Mouse (Mus musculus) left cerebral cortex, postnatal 4 days (tissue): Measurements from ENCODE around the gene Egfr. TPM values are rescaled to one million over a fixed set of nuclear protein-coding genes. Genes with fewer than 3 reads are reported as not detected.

Experiments used
- DNase-seq: peaks from one replicate; pipeline ENCODE4 v3.0.0-alpha.2; 2022
- intact Hi-C: fragments of 180-260 bp; cut with DNase I; formaldehyde crosslinking; loops from one replicate; pipeline ENCODE4 v1.15.1; 2025
- total RNA-seq, 2 experiments: library from RNA; stranded (reverse); gene quantifications; 2 replicates each; pipeline ENCODE4 v1.2.3; 2021

Gene Egfr
- total RNA-seq, 2 experiments from 2014 or later, result 18.1 to 20.1 TPM

DNA sequence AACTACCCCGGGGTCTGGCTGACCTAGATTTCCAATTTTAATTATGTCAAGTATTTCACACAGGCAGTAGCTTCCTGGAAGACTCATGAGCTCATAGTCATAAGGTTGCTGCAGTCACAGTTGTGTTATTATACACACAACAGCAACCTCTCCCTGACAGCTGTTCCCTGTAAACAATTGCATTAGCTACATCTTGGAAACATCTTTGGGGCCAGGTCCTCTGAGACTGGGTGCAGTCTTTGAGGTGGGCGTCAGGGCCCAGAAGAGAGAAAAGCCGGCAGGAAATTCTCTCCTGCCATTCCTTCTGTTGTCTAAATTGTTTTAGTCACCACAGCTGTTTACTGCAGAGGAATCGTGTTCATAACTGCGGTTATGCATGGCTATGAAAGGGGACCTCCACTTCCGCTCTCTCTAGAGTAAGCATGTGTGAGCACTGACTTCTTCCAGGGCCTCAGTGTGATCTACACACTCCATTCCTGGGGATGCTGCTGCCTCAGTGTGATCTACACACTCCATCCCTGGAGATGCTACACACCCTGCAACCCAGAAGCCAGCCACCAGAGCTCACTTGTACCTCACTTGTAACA lies 69.8 kb downstream of the Egfr start:
- intact Hi-C loops, result no loop called here
- no peak for DNase-seq

DNA sequence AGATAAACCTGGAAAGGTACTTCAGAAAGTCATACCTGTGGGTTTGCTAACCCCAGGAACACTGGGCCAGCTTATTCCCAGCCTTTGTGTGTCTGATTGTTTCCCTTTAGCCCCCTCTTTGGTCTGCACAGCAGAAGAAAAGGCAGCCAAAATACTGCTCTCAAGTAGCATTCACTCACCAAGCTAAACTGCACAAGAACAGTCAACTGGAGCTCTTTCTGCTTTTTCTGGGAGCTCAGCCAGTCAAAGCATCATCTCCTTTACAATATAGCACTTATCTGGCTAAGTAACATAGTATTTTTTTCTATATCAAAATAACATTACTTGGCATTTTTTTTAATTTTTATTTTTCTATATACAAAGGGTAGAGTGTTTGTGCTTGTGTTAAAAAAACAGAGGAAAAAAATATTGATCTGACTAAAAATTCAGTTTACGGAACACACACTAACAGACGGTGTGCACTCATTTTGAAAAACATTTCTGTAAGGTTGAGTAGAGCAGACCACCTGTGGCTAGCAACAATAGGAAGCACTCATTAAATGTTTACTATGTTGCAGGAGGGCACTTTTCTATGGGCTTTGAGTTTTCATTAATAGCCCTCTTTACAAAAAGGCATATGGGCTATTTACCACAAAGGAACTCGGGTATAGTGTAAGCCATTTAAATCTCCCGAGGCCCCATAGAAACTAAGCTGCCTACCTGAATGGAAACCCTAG lies 72.0 kb downstream of the Egfr start:
- intact Hi-C loops, result no loop called here
- no peak for DNase-seq

DNA sequence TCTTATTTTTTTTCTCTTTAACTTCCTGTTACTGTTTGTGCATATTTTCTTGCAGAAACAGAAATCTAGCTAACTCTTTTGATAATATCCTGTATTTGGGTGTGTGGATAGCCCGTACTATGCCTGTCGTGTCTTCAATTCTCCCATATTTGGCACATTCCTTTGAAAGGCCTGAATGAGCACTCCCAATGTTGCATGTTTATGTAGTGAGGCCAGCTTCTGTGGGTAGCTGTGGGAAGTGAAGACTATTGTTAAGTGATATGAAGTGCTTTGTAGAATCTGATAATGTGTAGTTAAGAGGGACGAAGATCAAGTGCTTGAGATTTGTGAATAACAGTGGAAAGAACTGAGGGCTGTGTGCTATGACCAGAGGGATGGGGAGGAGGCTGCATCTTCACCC lies 77.5 kb downstream of the Egfr start:
- intact Hi-C loops, result no loop called here
- no peak for DNase-seq

DNA sequence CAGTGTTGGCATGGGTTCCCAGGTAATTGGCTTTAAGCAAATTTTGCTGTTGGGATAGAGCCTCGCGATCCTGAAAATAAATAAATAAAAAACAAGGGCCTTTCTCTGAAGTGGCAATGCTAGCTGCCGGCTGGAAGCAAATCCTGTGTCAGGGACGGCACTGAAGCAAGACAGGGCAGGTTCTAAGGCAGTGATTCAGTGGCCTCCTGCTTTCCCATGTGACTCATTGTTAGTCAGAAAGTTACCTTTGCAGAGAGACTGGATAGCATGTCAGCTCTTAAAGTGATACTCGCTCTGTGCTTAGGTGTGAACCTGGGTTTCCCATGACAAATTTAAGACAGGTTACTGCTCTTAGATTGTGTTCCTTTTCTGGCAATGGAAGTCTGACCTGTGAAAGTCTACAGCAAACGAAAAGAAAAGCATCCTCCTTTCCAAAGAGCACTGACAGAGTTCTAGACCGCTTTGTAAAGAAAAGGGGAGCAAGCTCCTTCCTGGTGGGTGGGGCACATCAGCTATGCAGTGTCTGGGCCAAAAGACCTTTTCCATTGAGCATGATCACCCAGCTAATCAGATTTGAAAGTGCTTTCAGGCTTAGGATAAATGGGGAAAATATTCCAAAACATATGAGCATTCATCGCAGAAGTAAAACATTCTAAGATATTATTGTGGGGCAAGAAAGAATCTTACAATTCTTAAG lies 78.7 kb downstream of the Egfr start:
- no peak for DNase-seq
- intact Hi-C loops, result no loop called here

DNA sequence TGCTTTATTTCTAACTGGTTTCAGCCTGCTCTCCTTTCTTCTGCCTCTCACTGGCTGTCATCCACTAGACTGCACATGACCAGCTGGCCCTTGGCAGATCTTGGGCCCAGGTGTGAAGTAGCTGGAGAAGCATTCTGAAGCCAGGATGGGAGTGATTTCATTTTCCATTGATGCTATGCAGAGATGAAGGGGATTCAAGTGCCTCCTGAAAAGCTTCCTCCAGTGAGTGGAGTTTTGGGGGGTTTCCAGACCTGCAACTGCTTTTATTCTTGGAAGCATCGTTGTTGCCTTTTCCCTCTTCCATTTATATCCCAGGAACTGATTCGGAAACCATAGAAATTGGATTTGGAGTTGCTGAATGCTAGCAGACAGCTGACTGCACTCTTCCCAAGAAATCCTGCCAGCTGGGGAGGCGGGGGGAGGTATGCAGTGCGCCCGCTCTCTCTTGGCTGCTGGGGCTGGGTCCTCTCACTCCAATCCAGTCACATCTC lies 80.0 kb downstream of the Egfr start:
- intact Hi-C loops, result no loop called here
- peak; percentile 86 for DNase-seq

DNA sequence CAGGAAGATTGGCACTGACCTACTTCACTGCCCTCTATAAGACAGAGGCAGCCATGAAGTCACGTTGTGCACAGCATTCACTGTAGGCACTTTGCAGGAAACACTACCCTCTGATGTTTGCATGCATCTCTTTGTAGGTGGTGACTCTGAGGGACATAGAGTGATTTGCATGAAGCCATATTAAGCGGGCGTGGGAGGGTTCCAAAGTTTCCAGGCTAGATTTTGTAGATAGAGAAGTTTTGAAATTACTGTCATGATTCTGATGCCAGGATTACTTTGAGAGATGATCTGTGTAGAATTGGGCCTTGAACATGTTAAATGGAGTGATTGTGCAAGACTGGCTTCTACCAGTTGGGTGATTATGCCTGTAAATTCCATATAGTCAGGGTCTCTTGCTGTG lies 86.8 kb downstream of the Egfr start:
- intact Hi-C loops, result no loop called here

DNA sequence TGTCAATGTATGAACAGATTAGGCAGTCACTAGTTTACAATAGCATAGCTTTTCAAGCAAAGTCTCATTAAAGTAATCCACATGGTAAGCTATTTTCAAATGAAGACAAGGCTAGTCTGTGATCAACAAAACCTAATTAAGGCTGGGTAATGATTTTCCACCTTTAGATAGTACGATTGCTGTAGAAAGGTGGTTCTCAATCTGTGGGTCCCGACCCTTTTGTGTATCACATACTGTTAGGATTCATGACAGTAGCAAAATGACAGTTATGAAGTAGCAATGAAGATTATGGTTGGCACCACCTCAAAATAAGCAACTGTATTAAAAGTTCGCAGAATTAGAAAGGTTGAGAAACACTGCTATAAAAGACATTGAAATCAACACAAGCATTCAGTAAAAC lies 90.9 kb downstream of the Egfr start:
- intact Hi-C loops, result no loop called here
- DNase-seq, result no peak

More for the DNA sequence above, 86.8 kb downstream of the Egfr start:
- DNase-seq, result no peak

DNA sequence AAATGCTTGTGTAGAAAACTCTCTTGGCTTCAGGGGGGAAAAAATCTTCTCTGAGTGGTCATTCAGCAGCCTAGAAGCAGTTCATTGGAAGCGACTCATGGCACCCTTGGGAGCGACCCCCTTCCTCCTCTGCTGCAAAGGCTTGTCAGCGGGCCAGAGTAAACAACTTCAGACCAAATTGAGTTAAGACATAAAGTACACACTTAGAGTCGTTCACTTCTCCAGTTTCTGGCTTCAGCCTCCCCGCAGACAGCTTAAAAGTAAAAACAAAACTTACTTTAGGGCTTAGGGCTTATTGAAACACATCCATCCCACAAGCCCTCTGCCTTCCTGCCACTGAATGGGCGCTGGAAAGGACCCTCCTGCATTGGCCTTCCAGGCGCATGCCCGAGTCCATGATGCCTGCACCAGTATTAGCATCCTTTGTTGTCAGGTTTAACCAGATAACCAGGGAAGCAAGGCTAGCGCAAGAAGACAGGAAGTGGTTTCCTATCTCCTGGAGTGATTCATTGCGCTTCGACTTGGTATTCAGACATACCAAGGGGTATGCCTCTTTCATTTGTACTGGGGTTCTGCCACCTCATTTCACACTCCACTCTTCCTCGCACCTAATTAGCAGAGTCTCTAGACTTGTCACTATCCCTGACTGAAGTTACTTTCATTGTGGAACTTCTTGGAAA lies 92.0 kb downstream of the Egfr start:
- DNase-seq, result no peak
- intact Hi-C loops, result no loop called here

DNA sequence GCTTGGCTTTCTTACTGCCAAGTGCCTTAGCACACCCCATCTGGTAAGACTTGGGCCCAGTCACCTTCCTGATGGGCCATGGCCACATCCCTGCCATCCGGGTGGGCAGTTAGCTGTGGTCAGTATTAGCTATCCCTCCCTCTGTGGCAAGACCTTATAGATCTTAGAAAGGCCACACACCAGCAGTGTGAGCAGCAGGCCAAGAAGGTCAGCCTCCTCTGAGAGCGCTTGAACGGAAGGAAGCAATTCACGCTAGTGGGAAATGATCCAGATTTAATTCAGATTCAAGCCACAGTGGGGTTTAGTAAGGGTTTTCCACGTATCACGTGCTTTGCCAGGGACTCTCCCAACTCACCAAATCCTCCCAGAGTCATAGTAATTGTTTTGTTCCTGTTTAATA lies 96.9 kb downstream of the Egfr start:
- no peak for DNase-seq

DNA sequence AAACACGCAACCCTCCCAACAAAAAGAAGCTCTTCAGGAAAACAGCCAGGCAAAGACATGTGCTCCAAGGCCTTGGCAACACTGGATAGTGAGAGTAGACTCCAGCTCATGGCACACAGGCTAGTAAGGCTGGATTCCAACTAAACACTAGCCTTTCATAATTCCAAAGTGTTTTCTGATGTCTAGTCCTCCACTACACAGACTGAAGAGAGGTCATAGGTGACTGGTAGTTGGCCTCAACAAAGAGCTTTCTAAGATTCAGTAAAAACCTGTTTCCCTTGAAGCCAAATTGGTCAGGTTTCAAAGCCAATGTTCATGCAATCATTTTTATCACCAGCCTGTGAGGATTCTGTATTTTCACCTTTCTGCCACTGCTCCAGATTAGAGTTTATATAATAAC lies 99.4 kb downstream of the Egfr start:
- no peak for DNase-seq
- intact Hi-C loops, result no loop called here

More for the DNA sequence above, 96.9 kb downstream of the Egfr start:
- intact Hi-C loops, result no loop called here

DNA sequence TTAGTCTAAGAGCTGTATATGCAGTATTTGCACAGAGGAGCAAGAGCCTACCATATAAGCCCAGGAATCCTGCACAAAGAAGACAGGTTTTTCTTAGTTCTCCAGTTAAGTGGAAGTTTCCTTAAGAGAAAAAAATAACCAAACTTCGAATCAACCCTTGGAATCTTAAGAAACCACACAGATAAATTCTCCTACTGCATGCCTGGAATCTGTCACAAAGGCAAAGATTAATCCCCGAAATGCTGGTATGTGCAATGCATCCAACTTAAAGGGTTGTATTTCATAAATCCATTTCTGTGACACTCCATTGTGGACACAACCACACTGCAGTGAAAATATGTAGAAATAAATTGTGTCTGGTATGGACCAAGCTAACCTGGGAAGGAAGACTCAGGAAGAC lies 102.1 kb downstream of the Egfr start:
- intact Hi-C loops, result no loop called here
- no peak for DNase-seq

DNA sequence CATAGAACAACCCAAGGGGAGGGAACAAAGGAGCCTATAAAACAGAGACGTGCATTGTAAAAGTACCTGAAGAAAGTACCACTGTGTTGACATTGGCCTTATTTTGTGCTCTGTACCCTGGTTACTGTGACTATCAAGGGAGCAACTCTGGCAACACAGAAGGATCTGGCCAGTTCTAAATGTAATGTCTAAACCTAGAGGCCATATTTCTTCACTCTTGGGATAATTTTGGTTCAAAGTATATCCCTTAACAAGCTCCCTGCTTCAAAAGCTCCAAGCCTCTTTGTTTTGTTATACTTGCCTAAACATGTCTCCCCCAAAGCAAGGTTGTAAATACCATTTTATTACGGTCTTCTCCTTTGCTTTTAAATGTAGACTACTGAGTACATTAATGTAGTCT lies 105.3 kb downstream of the Egfr start:
- DNase-seq, result no peak
- intact Hi-C loops, result no loop called here

DNA sequence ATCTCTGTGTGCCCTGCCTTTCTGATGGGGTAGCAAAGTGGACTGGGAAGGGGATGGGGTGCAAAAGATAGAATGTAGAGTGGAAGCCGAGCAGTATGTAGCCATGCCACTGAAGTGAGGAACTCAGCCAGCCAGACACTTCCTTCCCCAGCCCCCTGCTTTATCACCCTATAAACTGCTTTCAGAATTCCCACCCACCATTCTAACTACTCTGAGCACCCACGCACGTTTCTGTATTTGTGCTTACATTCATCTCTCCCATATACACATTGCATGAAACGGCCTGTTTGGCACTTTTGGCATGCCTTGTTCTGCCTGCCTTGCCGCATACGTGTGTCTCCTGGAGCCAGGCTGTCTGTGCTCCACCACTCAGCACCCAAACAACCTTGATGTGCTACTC lies 109.0 kb downstream of the Egfr start:
- intact Hi-C loops, result no loop called here
- DNase-seq, result no peak

DNA sequence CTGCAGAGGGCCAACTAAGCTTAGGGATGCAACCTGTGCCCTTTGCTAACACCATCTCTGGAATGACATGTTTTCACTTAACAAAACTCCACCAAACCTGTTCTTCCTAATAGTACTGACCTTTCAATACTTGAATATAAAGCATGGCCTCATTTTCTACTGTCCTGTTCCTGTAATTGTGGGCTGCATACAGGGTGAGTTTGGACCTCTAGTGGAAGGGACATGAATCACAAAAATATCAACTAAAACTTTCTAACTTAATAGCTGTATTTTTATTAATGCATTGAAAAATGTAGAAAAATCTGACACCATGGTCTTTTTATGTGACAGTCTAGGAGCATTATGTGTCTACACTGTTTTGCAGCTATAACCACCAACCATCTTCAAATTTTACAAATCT lies 111.5 kb downstream of the Egfr start:
- intact Hi-C loops, result no loop called here
- DNase-seq, result no peak

DNA sequence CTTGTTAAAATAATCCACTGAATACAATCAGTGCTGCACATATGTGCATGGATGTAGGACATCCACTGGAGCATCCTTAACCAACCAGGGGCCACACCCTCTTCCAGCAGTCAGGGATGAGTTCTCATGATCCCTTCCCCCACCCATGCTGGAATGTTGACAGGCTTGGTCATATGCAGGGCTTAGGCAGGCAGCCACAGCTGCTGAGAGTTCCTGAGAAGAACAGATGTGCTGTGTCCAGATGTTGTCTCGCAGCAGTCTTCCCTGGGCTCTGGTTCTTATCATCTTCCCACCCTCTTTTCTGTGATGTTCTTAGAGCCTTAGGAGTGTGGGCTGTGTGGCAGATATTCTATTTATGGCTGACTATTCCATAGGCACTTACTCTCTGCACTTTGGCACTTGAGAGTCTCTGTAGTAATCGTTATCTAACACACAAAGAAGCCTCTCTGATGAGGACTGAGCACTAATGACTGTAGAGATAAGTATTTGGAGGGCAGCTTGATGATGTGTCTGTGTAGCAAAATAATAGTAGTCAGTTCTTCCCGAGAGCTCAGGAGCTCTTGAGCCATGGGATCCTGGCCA lies 113.1 kb downstream of the Egfr start:
- intact Hi-C loops, result no loop called here
- DNase-seq, result no peak

DNA sequence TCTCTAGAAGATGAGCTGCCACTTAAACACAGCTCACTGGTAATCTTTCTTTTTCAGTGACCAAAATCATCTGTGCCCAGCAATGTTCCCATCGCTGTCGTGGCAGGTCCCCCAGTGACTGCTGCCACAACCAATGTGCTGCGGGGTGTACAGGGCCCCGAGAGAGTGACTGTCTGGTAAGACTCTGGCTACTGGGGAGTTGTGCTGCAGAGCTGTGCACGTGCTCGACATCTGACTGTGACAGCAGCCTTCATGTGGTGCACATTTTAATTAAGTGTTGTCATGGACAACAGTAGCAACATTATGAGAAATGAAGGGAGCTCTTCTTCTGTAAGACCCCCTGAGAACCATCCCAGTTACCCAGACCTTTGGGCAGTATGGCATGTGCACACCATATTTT lies 116.0 kb downstream of the Egfr start:
- intact Hi-C loops, result no loop called here

DNA sequence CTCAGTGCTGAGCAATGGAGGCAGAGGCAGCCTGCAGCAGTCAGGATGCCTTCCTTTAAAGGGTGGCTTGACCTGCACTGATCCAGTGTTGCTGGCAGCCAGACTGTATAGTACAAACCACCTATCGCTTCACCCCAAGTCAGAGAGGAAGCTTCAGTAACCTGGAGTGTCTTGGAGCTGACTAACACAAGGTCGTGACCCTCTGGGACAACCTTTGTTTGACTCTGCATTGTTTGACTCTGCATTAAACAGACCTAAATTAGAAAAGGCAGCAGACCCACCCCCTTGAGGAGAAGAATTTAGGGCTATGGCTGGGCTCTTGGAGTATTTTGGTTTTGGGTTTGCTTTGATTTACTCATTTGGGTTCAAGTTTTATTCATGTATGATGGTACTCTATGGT lies 117.5 kb downstream of the Egfr start:
- intact Hi-C loops, result no loop called here
- DNase-seq, result no peak

More for the DNA sequence above, 116.0 kb downstream of the Egfr start:
- no peak for DNase-seq

DNA sequence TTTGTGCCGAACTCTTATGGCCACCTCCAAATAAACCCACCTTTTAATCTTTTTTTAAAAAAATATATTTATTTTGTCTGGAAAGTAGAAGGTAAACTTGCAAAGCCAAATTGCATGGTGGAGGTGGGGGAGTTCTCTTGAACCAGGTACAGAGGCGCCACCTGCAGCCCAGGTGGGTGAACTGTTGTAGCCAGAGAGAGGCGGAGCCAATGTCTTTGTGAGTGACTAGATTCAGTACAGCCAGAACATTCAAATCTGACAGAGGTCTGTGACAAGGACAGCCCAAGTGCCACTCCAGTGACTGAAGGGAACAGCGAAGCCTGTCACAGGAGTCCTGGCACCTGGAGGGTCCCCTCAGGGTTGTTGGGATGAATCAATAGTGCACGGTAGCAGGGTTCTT lies 119.1 kb downstream of the Egfr start:
- intact Hi-C loops, result no loop called here
- DNase-seq, result peak; percentile 45

DNA sequence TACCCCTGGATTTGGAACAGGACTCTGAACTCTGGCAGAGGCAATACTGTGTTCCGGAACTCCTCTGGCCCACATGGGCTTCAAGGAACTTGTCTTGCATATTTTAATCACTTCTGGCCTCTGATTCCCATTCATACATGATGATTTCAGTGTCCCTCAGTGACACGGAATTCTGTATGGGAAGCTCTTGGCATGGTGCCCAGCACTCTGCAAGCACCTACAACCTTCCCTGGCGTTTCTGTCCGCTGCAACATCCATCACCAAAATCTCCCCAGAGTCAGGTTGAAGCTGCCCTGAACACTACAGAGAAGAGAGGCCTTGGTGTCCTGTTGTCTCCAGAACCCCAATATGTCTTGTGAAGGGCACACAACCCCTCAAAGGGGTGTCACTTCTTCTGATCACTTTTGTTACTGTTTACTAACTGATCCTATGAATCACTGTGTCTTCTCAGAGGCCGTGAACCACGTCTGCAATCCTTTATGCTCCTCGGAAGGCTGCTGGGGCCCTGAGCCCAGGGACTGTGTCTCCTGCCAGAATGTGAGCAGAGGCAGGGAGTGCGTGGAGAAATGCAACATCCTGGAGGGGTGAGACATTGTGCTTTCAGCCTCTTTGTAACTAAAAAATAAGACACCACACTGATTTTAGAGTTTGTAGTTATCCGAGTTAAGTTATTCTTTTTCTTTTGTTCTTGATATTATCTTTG lies 125.8 kb downstream of the Egfr start:
- intact Hi-C loops, result no loop called here
- DNase-seq, result peak; percentile 57

DNA sequence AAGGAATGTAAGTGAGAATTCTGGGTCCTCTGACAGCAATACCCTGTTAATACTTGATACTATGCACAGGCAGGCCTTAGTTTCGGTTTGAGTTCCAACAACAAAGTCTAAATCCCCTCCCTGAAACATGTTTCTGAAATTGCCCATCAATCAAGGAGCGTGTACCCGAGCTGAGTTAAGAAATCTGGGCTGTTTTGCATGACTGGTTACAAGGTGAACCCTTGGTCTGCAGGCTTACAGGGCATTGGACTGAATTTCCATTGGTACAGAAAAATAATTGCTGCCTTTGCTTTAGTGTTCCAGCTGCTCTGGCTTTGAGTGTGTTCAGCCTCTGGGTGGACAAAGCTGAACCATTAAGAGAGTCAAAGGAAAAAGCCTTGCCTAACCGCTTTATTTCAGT lies 129.9 kb downstream of the Egfr start:
- intact Hi-C loops, result no loop called here
- DNase-seq, result no peak

DNA sequence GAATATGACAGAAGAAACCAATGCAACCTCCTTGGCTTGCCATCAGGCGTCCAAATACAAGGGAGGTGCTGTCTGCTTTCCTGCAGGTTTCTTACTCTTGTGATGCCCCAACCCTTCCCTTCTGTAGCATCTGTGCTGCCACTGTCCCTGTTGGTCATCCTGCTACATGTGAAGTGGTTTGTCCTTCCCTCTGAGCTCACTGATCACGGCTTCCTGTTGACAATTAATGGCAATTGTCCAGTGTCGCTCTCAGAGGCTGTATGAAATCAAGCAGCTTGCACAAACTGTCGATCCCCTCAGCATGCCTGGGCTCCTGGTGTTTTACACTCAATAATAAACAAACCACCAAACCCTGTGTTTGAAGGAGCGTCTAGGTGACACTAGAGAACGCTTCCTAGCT lies 134.1 kb downstream of the Egfr start:
- intact Hi-C loops, result no loop called here
- peak; percentile 37 for DNase-seq
